Mouse (Mus musculus): ENCODE data around the gene Trafd1.

- TF ChIP-seq GATA1 (IDR thresholded peaks at IDR 0.05; ENCODE audit: borderline replicate concordance, low read length), result no peak
- no peak for TF ChIP-seq FLI1 (IDR thresholded peaks at IDR 0.05; ENCODE audit: low read length)
Observed at GRCm38 (mm10) chr5:121400849-121401248, 15.4 kb upstream of the Trafd1 start.
